25 mouse cellular contexts compared by ENCODE assay signal in genomic region chr17:83836048-83836447, GRCm38 (mm10). TPM values are rescaled to one million over a fixed set of nuclear protein-coding genes. Genes with fewer than 3 reads are reported as not detected.
DNase-seq lines count a peak whose midpoint lies in the region; ATAC-seq and TF ChIP-seq lines count a peak whose summit lies in the region.
"Had no signal": no experiment of that assay in that cellular context is flagged by ENCODE, and none has a peak within 500 bp of the region (broad histone marks: within the 10 kb centered on the region; RNA-seq: fewer than 3 reads in every experiment).

No protein-coding gene starts in this region.

- no peak for DNase-seq in limb, embryonic 10.5 days (ENCODE audit: low spot score)
- DNase-seq in limb, embryonic 11.5 days (ENCODE audit: low spot score) = no peak
- DNase-seq in liver, adult 2 months (ENCODE audit: extremely low read depth, low read depth, low spot score) = peak; percentile 99
- no peak for DNase-seq in ovary, postnatal 14 days (ENCODE audit: low spot score)
- no peak for DNase-seq in adrenal gland, adult 8-10 months
- DNase-seq: adrenal gland, adult 2 months; cerebellum, adult 11-12 months; cerebellum, postnatal 14 days; layer of hippocampus, postnatal 36 days; lung, postnatal 36 days; midbrain, embryonic 14.5 days; right cerebral cortex, postnatal 4 days; thymus, adult 18-20 months had no signal

- no peak for TF ChIP-seq CTCF in liver, adult 2 months (IDR thresholded peaks at IDR 0.05; ENCODE audit: low read depth, low read length)

- H3K79me2 ChIP-seq in liver, adult 2 months (ENCODE audit: control insufficient read depth, insufficient read depth, low read length) = no peaks in the 10 kb centered on the region

- H3K4me2 ChIP-seq in limb, embryonic 11.5 days (ENCODE audit: low read depth, severe bottlenecking) = no peak overlapping the region
- no peak overlapping the region for H3K4me2 ChIP-seq in liver, embryonic 16.5 days (ENCODE audit: low read depth, low read length)
- no peak overlapping the region for H3K4me2 ChIP-seq in heart, embryonic 12.5 days
- H3K4me2 ChIP-seq: embryonic facial prominence, embryonic 13.5 days; intestine, embryonic 15.5 days; lung, embryonic 15.5 days; neural tube, embryonic 13.5 days had no signal

- H3K27me3 ChIP-seq in limb, embryonic 10.5 days (ENCODE audit: low read depth, poor library complexity, severe bottlenecking) = peaks cover 7% of the 10 kb centered on the region; the same call in 1 of the 2 replicates
- no peaks in the 10 kb centered on the region for H3K27me3 ChIP-seq in limb, embryonic 11.5 days (ENCODE audit: control insufficient read depth, insufficient read depth, low read length)
- H3K27me3 ChIP-seq in liver, adult 2 months (ENCODE audit: control insufficient read depth, insufficient read depth, low read length) = no peaks in the 10 kb centered on the region
- no peaks in the 10 kb centered on the region for H3K27me3 ChIP-seq in liver, embryonic 16.5 days (ENCODE audit: control insufficient read depth, insufficient read depth, low read depth, low read length)
- 0 out of 2 replicates have a peak, but pooled peaks cover 9% of the 10 kb centered on the region for H3K27me3 ChIP-seq in heart, embryonic 12.5 days (replicated peaks)
- H3K27me3 ChIP-seq: intestine, embryonic 15.5 days; lung, embryonic 15.5 days; neural tube, embryonic 13.5 days had no signal

- peak overlapping the region; percentile 71 for H3K27ac ChIP-seq in limb, embryonic 10.5 days
- H3K27ac ChIP-seq in limb, embryonic 11.5 days (replicated peaks; ENCODE audit: low read depth, low read length) = peak overlapping the region; percentile 37; the same call in 1 of the 2 replicates
- peak overlapping the region; percentile 74 for H3K27ac ChIP-seq in liver, adult 2 months (replicated peaks; ENCODE audit: insufficient read depth, low read depth, low read length)
- peak overlapping the region; percentile 75 for H3K27ac ChIP-seq in liver, embryonic 16.5 days (ENCODE audit: low read length)
- no peak overlapping the region for H3K27ac ChIP-seq in heart, embryonic 12.5 days (ENCODE audit: poor library complexity, severe bottlenecking)
- H3K27ac ChIP-seq: embryonic facial prominence, embryonic 13.5 days; intestine, embryonic 15.5 days; lung, embryonic 15.5 days; neural tube, embryonic 13.5 days had no signal

- no peaks in the 10 kb centered on the region for H3K36me3 ChIP-seq in limb, embryonic 10.5 days
- no peaks in the 10 kb centered on the region for H3K36me3 ChIP-seq in limb, embryonic 11.5 days (ENCODE audit: control insufficient read depth, insufficient read depth, low read length)
- H3K36me3 ChIP-seq in liver, adult 2 months (ENCODE audit: control insufficient read depth, insufficient read depth, low read length) = peaks cover 28% of the 10 kb centered on the region; the same call in 1 of the 2 replicates
- H3K36me3 ChIP-seq in liver, embryonic 16.5 days (ENCODE audit: control insufficient read depth, insufficient read depth) = no peaks in the 10 kb centered on the region
- H3K36me3 ChIP-seq in heart, embryonic 12.5 days = no peaks in the 10 kb centered on the region
- H3K36me3 ChIP-seq: embryonic facial prominence, embryonic 13.5 days; intestine, embryonic 15.5 days; lung, embryonic 15.5 days; neural tube, embryonic 13.5 days had no signal

- 57% methylated on average over 3 of the region's 3 CpGs for WGBS in limb, embryonic 10.5 days
- 54% methylated on average over 3 of the region's 3 CpGs for WGBS in limb, embryonic 11.5 days
- 19% methylated on average over 3 of the region's 3 CpGs for WGBS in liver, adult 2 months
- WGBS in liver, embryonic 16.5 days (ENCODE audit: insufficient replicate concordance) = 61% methylated on average over 3 of the region's 3 CpGs
- WGBS in heart, embryonic 12.5 days = 78% methylated on average over 3 of the region's 3 CpGs

- ATAC-seq in limb, embryonic 11.5 days (ENCODE audit: insufficient number of reproducible peaks, low FRiP score, low TSS enrichment, low read depth) = no peak
- ATAC-seq in liver, embryonic 16.5 days (ENCODE audit: low read depth) = peak; percentile 92
- no peak for ATAC-seq in heart, embryonic 12.5 days (ENCODE audit: insufficient number of reproducible peaks, low FRiP score)
- ATAC-seq: forebrain, embryonic 14.5 days; hindbrain, embryonic 16.5 days; intestine, embryonic 15.5 days had no signal

- H3K9me3 ChIP-seq in limb, embryonic 10.5 days (replicated peaks) = no peaks in the 10 kb centered on the region
- H3K9me3 ChIP-seq in limb, embryonic 11.5 days (ENCODE audit: control insufficient read depth, low read length) = no peaks in the 10 kb centered on the region
- H3K9me3 ChIP-seq in liver, embryonic 16.5 days (replicated peaks; ENCODE audit: control insufficient read depth, low read length) = no peaks in the 10 kb centered on the region
- H3K9me3 ChIP-seq in heart, embryonic 12.5 days (replicated peaks) = no peaks in the 10 kb centered on the region
- H3K9me3 ChIP-seq: embryonic facial prominence, embryonic 13.5 days; intestine, embryonic 15.5 days; lung, embryonic 15.5 days; megakaryocyte, embryonic 14.5 days; neural tube, embryonic 13.5 days had no signal

- H3K9ac ChIP-seq in limb, embryonic 11.5 days (ENCODE audit: low read length) = no peak overlapping the region
- peak overlapping the region; percentile 16; the same call in 1 of the 2 replicates for H3K9ac ChIP-seq in liver, adult 2 months (ENCODE audit: low read depth, low read length)
- H3K9ac ChIP-seq in liver, embryonic 16.5 days (ENCODE audit: low read depth, low read length) = no peak overlapping the region
- H3K9ac ChIP-seq in heart, embryonic 12.5 days = no peak overlapping the region
- H3K9ac ChIP-seq: embryonic facial prominence, embryonic 13.5 days; intestine, embryonic 15.5 days; lung, embryonic 15.5 days; neural tube, embryonic 13.5 days had no signal

- peak; percentile 63; the same call in 1 of the 2 replicates for TF ChIP-seq POLR2A in liver, adult 2 months (IDR thresholded peaks at IDR 0.05; ENCODE audit: extremely low read depth, insufficient read depth, low read length)

- peaks cover 40% of the 10 kb centered on the region for H3K4me1 ChIP-seq in limb, embryonic 10.5 days
- H3K4me1 ChIP-seq in limb, embryonic 11.5 days (ENCODE audit: control insufficient read depth, insufficient read depth, low read length) = peaks cover 11% of the 10 kb centered on the region
- H3K4me1 ChIP-seq in liver, adult 2 months (ENCODE audit: control insufficient read depth, insufficient read depth, low read length) = peaks cover 38% of the 10 kb centered on the region
- peaks cover 8% of the 10 kb centered on the region for H3K4me1 ChIP-seq in liver, embryonic 16.5 days (ENCODE audit: control insufficient read depth, low read depth, low read length)
- H3K4me1 ChIP-seq in heart, embryonic 12.5 days (replicated peaks) = no peaks in the 10 kb centered on the region
- H3K4me1 ChIP-seq: intestine, embryonic 15.5 days had no signal

- no peak overlapping the region for H3K4me3 ChIP-seq in limb, embryonic 10.5 days
- H3K4me3 ChIP-seq in limb, embryonic 11.5 days (ENCODE audit: low read depth, low read length) = no peak overlapping the region
- H3K4me3 ChIP-seq in liver, adult 2 months (ENCODE audit: insufficient read depth, low read depth, low read length) = no peak overlapping the region
- H3K4me3 ChIP-seq in liver, embryonic 16.5 days (ENCODE audit: low read depth, low read length) = no peak overlapping the region
- H3K4me3 ChIP-seq in heart, embryonic 12.5 days = no peak overlapping the region
- H3K4me3 ChIP-seq: embryonic facial prominence, embryonic 13.5 days; erythroblast, embryonic 14.5 days; intestine, embryonic 15.5 days; lung, embryonic 15.5 days; megakaryocyte, embryonic 14.5 days; neural tube, embryonic 13.5 days had no signal

RNA-seq across cellular contexts. Expression of gene Haao, which starts 11.7 kb away (rescaled TPM):
- 0.70 and 0.99 TPM in 2 replicates for polyA plus RNA-seq in limb, embryonic 10.5 days (2016; fragmentation: Nextera tagmentation; extraction: Ambion mirVana)
- polyA plus RNA-seq in limb, embryonic 11.5 days (2014; fragmentation: Nextera tagmentation; extraction: Ambion mirVana) = 0.43 and 0.91 TPM in 2 replicates
- 588 and 626 TPM in 2 replicates for total RNA-seq in liver, adult 2 months (2014; rRNA removed)
- polyA plus RNA-seq in liver, adult 2 months (2012; rRNA removed) = 835 and 840 TPM in 2 replicates
- 77.1 and 88.0 TPM in 2 replicates for polyA plus RNA-seq in liver, embryonic 16.5 days (2015; fragmentation: Nextera tagmentation; extraction: Ambion mirVana)
- 0.23 TPM in 1 of 2 replicates, not detected in the other for polyA plus RNA-seq in heart, embryonic 12.5 days (2016; fragmentation: Nextera tagmentation; extraction: Ambion mirVana)
- total RNA-seq in adrenal gland, adult 8-10 months (2022) = 1 to 10 TPM in 1 of 4 experiments, under 1 TPM in 3; 0.64 to 1.0 (median 0.83) TPM
- total RNA-seq: layer of hippocampus, postnatal 36 days; left cerebral cortex, postnatal 10 days had no signal
- polyA plus RNA-seq: C2C12; erythroblast, embryonic 14.5 days; neural tube, embryonic 13.5 days had no signal

Comparison
In these comparisons a context has a peak if more than half of its experiments do, and no peak if none do; other contexts are left out.
1. RNA of gene Haao, which starts 11.7 kb away (polyA plus RNA-seq): 835 to 840 TPM in liver, adult 2 months and 77.1 to 88.0 TPM in liver, embryonic 16.5 days; 0.70 to 0.99 TPM in limb, embryonic 10.5 days, 0.43 to 0.91 TPM in limb, embryonic 11.5 days and 0.23 TPM in heart, embryonic 12.5 days; every median in the first group is over 10 times any median in the second.